Mouse (Mus musculus): Measurements from ENCODE around the gene Rhbdd1.

- TF ChIP-seq CTCF (conservative IDR thresholded peaks at IDR 0.05; ENCODE audit: insufficient read depth, insufficient read length, low read depth, low read length) = no peak
- TF ChIP-seq POLR2A (IDR thresholded peaks at IDR 0.05; ENCODE audit: low read depth, low read length) = no peak
Measured at GRCm38 (mm10) chr1:82491954-82492353, 175.7 kb downstream of the Rhbdd1 start.
